Mouse (Mus musculus): ENCODE data around the gene Pon1. TPM values are rescaled to one million over a fixed set of nuclear protein-coding genes. Genes with fewer than 3 reads are reported as not detected.

Gene Pon1
- 3.4 TPM for polyA plus RNA-seq (2014; fragmentation: Illumina TruSeq; extraction: RNeasy Lipid Tissue Mini Kit (QIAGEN cat#74804); ENCODE audit: low read depth, low replicate concordance)

DNA sequence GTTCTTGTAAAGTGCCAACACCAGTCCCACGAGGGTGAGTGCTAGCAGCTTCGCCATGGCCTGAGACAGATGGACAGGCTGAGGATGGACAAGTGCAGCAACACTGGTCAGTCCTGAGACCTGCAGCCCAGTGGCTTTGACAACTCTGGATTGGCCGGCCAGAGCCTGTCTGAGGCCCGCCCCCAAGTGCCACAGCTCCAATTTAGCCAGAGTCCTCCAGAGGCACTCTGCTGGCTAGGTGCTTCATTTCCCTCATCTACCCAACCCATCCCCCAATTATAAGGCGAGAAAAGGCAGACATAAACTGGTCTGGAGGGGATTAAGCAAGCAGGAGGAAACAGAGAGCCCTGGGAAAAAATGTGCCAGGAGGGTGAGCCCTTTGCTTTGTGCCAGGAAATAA, at the start of gene Pon1:
Gene Pon1 (minus strand): TSS at position 254 of the 400 bp plus-strand sequence.

Other genes starting within 250 kb of the Pon1 start
- gene Pon3, start 62.3 kb upstream of the Pon1 start, polyA plus RNA-seq (2014; fragmentation: Illumina TruSeq; extraction: RNeasy Lipid Tissue Mini Kit (QIAGEN cat#74804); ENCODE audit: low read depth, low replicate concordance) = 32.7 TPM
- 36.9 TPM for gene Pon2, start 104.5 kb upstream of the Pon1 start, polyA plus RNA-seq (2014; fragmentation: Illumina TruSeq; extraction: RNeasy Lipid Tissue Mini Kit (QIAGEN cat#74804); ENCODE audit: low read depth, low replicate concordance)
- 5.4 TPM for gene Asb4, start 189.4 kb upstream of the Pon1 start, polyA plus RNA-seq (2014; fragmentation: Illumina TruSeq; extraction: RNeasy Lipid Tissue Mini Kit (QIAGEN cat#74804); ENCODE audit: low read depth, low replicate concordance)

All from heart, adult 10 weeks (tissue).